Mouse (Mus musculus): ENCODE data around the gene Arl6. TPM values are rescaled to one million over a fixed set of nuclear protein-coding genes. Genes with fewer than 3 reads are reported as not detected.

Gene Arl6
- polyA plus RNA-seq (2012; ENCODE audit: low replicate concordance): 0.33 and 0.66 TPM in 2 replicates

DNA sequence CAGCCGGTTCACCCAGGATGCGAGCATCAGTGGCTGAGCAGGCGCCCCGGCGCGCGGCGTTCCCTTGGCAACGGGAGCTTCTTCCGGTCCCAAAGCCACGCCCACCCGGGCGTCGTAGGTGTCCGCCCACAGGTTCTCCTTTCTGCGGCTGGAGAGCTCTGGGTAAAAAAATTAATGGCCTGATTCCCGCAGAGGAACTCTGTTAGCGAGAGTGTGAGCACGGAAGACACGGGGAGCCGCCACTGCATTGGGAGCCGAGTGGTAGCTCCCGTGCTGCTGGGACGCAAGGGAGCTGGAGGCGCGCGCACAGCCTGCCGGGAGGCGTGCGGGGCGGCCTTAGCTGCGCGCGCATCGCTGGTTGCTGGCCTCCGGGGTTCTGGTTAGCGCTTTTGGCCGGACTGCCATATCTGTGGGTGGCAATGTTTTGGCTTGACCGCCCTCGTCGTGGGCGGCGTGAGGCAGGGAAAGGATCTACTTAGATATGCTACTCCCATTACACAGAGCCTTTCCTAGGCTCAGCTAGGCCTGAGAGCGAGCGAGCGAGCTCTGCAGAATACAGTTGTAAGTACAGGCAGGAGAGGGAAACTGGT lies at the start of gene Arl6:
Arl6 (minus strand) TSS at position 290 of the 590 bp plus-strand sequence.

DNA sequence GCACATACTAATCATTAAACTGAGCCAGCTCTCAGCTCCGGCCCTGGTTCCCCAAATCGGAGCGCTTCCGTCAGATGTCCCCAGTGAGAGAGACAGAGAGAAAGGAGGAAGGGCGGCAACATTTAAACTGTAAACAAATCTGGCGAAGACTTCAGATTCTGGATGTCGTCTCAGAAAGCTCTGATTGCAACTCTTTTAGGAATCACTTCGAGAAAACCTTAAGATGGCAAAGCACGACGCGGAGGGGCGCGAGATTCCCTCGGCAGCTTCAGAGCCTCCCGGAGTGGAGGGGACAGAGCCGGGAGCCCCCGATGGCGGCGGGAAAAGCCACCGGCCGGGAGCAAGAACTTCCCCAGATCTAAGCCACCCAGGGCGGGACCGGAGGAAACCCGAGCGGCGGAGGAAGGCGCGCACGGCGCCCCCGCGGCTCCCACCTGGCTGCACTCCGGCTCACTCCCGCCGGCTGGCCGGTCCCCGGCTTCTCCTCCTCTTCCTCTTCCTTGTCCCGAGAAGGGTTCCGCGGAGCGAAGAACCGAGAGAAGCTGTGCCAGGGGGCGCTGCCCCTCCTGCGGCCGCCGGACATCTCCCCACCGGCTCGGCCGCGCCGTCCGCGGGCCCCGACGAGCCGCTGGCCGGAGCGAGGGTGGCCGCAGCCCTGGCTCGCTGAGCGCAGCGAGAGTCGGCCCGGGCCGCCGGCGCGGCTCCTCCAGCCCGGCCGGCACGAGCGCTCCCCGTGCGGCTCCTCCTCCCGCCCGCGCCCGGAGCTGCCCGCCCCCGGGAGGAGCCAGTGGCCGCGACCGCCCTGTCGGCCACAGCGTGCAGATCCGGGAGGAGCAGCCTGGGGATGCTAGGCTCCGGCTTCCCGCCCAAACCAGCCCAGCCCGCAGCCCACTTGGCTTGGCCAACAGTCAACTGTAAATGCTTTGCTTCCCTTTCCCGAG lies 38.6 kb downstream of the Arl6 start, which contains the start of gene Crybg3:
Crybg3 (minus strand) TSS at position 669 of the 941 bp plus-strand sequence.

Other genes starting within 250 kb of the Arl6 start
- not detected in 2 replicates for gene Gabrr3, start 232.1 kb downstream of the Arl6 start, polyA plus RNA-seq (2012; ENCODE audit: low replicate concordance)
- 4.0 and 4.1 TPM in 2 replicates for gene Riox2, start 167.6 kb downstream of the Arl6 start, polyA plus RNA-seq (2012; ENCODE audit: low replicate concordance)
- 1.1 and 2.4 TPM in 2 replicates for gene Crybg3, start 38.4 kb downstream of the Arl6 start, polyA plus RNA-seq (2012; ENCODE audit: low replicate concordance)